Mouse (Mus musculus) myocyte (in vitro differentiated cells): ENCODE measurements around the gene Gm10340.
"Not testable (repeated sequence)": the region's sequence is repeated elsewhere in the genome, so short reads cannot be mapped to it uniquely, and the experiment has no call there.

ENCODE experiments used
- CEBPB ChIP-seq: IDR thresholded peaks from 2 replicates; pipeline ENCODE4 v1.6.1; 2011; ENCODE audit warnings: mild to moderate bottlenecking, moderate library complexity; ENCODE audit not compliant: poor library complexity, insufficient read depth, severe bottlenecking
- E2F4 ChIP-seq: IDR thresholded peaks from one replicate; pipeline ENCODE4 v1.6.1; 2011; ENCODE audit warnings: mild to moderate bottlenecking, control low read depth, moderate library complexity; ENCODE audit not compliant: insufficient read depth
- MYOD1 ChIP-seq, 3 experiments: IDR thresholded peaks; one replicate each; pipeline ENCODE4 v1.6.1; 2011; ENCODE audit warnings: control low read depth in 2 of 3, low read depth in 2 of 3, mild to moderate bottlenecking in 2 of 3, moderate library complexity in 1 of 3; ENCODE audit not compliant: insufficient read length in 2 of 3, control insufficient read depth in 1 of 3
- MYOG ChIP-seq, 3 experiments: IDR thresholded peaks; one replicate each; pipeline ENCODE4 v1.6.1; 2011; ENCODE audit warnings: control low read depth in 2 of 3, low read depth in 2 of 3, mild to moderate bottlenecking in 2 of 3; ENCODE audit not compliant: insufficient read length in 2 of 3, control insufficient read depth in 1 of 3, insufficient read depth in 1 of 3
- POLR2A ChIP-seq: IDR thresholded peaks from one replicate; pipeline ENCODE4 v1.6.1; 2011; ENCODE audit warnings: low read depth, mild to moderate bottlenecking, control low read depth, moderate library complexity; ENCODE audit not compliant: insufficient read length
- POLR2AphosphoS2 ChIP-seq: IDR thresholded peaks from one replicate; pipeline ENCODE4 v1.6.1; 2011; ENCODE audit warnings: low read depth, control low read depth; ENCODE audit not compliant: insufficient read length
- TCF12 ChIP-seq: IDR thresholded peaks from one replicate; pipeline ENCODE4 v1.6.1; 2011; ENCODE audit warnings: mild to moderate bottlenecking, control low read depth; ENCODE audit not compliant: poor library complexity, insufficient read depth, severe bottlenecking
- USF1 ChIP-seq: IDR thresholded peaks from one replicate; pipeline ENCODE4 v1.6.1; 2011; ENCODE audit warnings: low read depth, mild to moderate bottlenecking, control low read depth, moderate library complexity

GRCm38 (mm10) chr14:3133697-3134096 is at the start of gene Gm10340:
- not testable (repeated sequence) for TF ChIP-seq MYOG (IDR thresholded peaks at IDR 0.05; ENCODE audit: control insufficient read depth in 1 of 3, insufficient read depth in 1 of 3, insufficient read length in 2 of 3, low read depth in 2 of 3); E2F4; POLR2A; CEBPB; TCF12; POLR2AphosphoS2; USF1; MYOD1 (IDR thresholded peaks at IDR 0.05; ENCODE audit: control insufficient read depth in 1 of 3, insufficient read length in 2 of 3, low read depth in 2 of 3)
